In genomic region chr11:102070426-102070825, GRCm38 (mm10) we compare ENCODE assay signal across 13 mouse cellular contexts. TPM values are rescaled to one million over a fixed set of nuclear protein-coding genes. Genes with fewer than 3 reads are reported as not detected.
A peak's percentile ranks its signal among the peaks of the same experiment; 100 is the strongest.
DNase-seq lines count a peak whose midpoint lies in the region; ATAC-seq and TF ChIP-seq lines count a peak whose summit lies in the region.
"Had no signal": no experiment of that assay in that cellular context is flagged by ENCODE, and none has a peak within 500 bp of the region (broad histone marks: within the 10 kb centered on the region; RNA-seq: fewer than 3 reads in every experiment).

No protein-coding gene starts in this region.

- peaks cover 11% of the 10 kb centered on the region for H3K4me1 ChIP-seq in heart, embryonic 13.5 days
- peaks cover 14% of the 10 kb centered on the region for H3K4me1 ChIP-seq in midbrain, embryonic 13.5 days (replicated peaks)
- peaks cover 5% of the 10 kb centered on the region for H3K4me1 ChIP-seq in midbrain, embryonic 11.5 days (ENCODE audit: control insufficient read depth, insufficient read depth, low read length)
- H3K4me1 ChIP-seq in hindbrain, postnatal 0 days (ENCODE audit: insufficient read depth, low read length), result no peaks in the 10 kb centered on the region

- no peak for DNase-seq in heart, adult 9 months (ENCODE audit: low spot score in 2 of 2)
- no peak for DNase-seq in midbrain, embryonic 11.5 days (ENCODE audit: low spot score, missing footprints)
- peak; percentile 16 for DNase-seq in hindbrain, postnatal 0 days (ENCODE audit: low spot score)
- DNase-seq in right cerebral cortex, postnatal 10 days (ENCODE audit: low spot score in 2 of 2), result no peak
- DNase-seq in kidney, postnatal 25 days, result no peak
- DNase-seq: cerebellum, adult 18-20 months; lung, postnatal 10 days had no signal

- no peak overlapping the region for H3K27ac ChIP-seq in heart, embryonic 13.5 days (replicated peaks)
- H3K27ac ChIP-seq in midbrain, embryonic 13.5 days, result no peak overlapping the region
- H3K27ac ChIP-seq in midbrain, embryonic 11.5 days (ENCODE audit: low read depth, low read length), result no peak overlapping the region
- H3K27ac ChIP-seq in hindbrain, postnatal 0 days, result no peak overlapping the region

- no peaks in the 10 kb centered on the region for H3K27me3 ChIP-seq in heart, embryonic 13.5 days (replicated peaks)
- no peaks in the 10 kb centered on the region for H3K27me3 ChIP-seq in midbrain, embryonic 13.5 days
- no peaks in the 10 kb centered on the region for H3K27me3 ChIP-seq in midbrain, embryonic 11.5 days (ENCODE audit: control insufficient read depth, insufficient read depth, low read length)
- no peaks in the 10 kb centered on the region for H3K27me3 ChIP-seq in hindbrain, postnatal 0 days (ENCODE audit: insufficient read depth, low read length)

- H3K9me3 ChIP-seq in heart, embryonic 13.5 days, result no peaks in the 10 kb centered on the region
- no peaks in the 10 kb centered on the region for H3K9me3 ChIP-seq in midbrain, embryonic 13.5 days
- no peaks in the 10 kb centered on the region for H3K9me3 ChIP-seq in midbrain, embryonic 11.5 days (ENCODE audit: control insufficient read depth, low read length)
- H3K9me3 ChIP-seq in hindbrain, postnatal 0 days (ENCODE audit: low read length), result no peaks in the 10 kb centered on the region

- peaks cover 15% of the 10 kb centered on the region; the same call in 1 of the 2 replicates for H3K36me3 ChIP-seq in heart, embryonic 13.5 days
- peaks cover 15% of the 10 kb centered on the region for H3K36me3 ChIP-seq in midbrain, embryonic 13.5 days
- no peaks in the 10 kb centered on the region for H3K36me3 ChIP-seq in midbrain, embryonic 11.5 days (ENCODE audit: control insufficient read depth, insufficient read depth, low read length)
- H3K36me3 ChIP-seq in hindbrain, postnatal 0 days (ENCODE audit: insufficient read depth, low read length), result no peaks in the 10 kb centered on the region

- no peak for ATAC-seq in heart, embryonic 13.5 days (ENCODE audit: extremely low read depth, insufficient number of reproducible peaks, low FRiP score, low TSS enrichment)
- no peak for ATAC-seq in midbrain, embryonic 13.5 days
- ATAC-seq in midbrain, embryonic 11.5 days (ENCODE audit: low FRiP score), result no peak
- no peak for ATAC-seq in hindbrain, postnatal 0 days
- no peak for ATAC-seq in frontal cortex, adult (ENCODE audit: low TSS enrichment)

- TF ChIP-seq CTCF in hindbrain, postnatal 0 days (IDR thresholded peaks at IDR 0.05; ENCODE audit: low read depth), result no peak

- H3K4me3 ChIP-seq in heart, embryonic 13.5 days, result peak overlapping the region; percentile 20; the same call in 1 of the 2 replicates
- H3K4me3 ChIP-seq in midbrain, embryonic 13.5 days (replicated peaks), result no peak overlapping the region
- no peak overlapping the region for H3K4me3 ChIP-seq in midbrain, embryonic 11.5 days (ENCODE audit: low read depth, low read length)
- H3K4me3 ChIP-seq in hindbrain, postnatal 0 days (ENCODE audit: low read length), result no peak overlapping the region

- WGBS in heart, embryonic 13.5 days, result 4% methylated on average over 13 of the region's 13 CpGs
- WGBS in midbrain, embryonic 13.5 days, result 3% methylated on average over 13 of the region's 13 CpGs
- 1% methylated on average over 13 of the region's 13 CpGs for WGBS in midbrain, embryonic 11.5 days
- 7% methylated on average over 13 of the region's 13 CpGs for WGBS in hindbrain, postnatal 0 days

- H3K4me2 ChIP-seq in heart, embryonic 13.5 days, result peak overlapping the region; percentile 64
- H3K4me2 ChIP-seq in midbrain, embryonic 13.5 days (replicated peaks), result 0 out of 2 replicates have a peak overlapping the region, but pooled peaks have one; percentile 7
- H3K4me2 ChIP-seq in midbrain, embryonic 11.5 days, result no peak overlapping the region; the same call in 1 of the 2 replicates
- H3K4me2 ChIP-seq in hindbrain, postnatal 0 days (ENCODE audit: low read depth, low read length), result peak overlapping the region; percentile 11; the same call in 1 of the 2 replicates

- peak overlapping the region; percentile 42 for H3K9ac ChIP-seq in heart, embryonic 13.5 days
- H3K9ac ChIP-seq in midbrain, embryonic 13.5 days (replicated peaks), result 0 out of 2 replicates have a peak overlapping the region, but pooled peaks have one; percentile 7
- H3K9ac ChIP-seq in midbrain, embryonic 11.5 days (ENCODE audit: low read length), result no peak overlapping the region
- H3K9ac ChIP-seq in hindbrain, postnatal 0 days (replicated peaks; ENCODE audit: low read length), result no peak overlapping the region

RNA-seq across cellular contexts. Expression of gene Mpp2, which starts 17.9 kb away (rescaled TPM):
- 10.6 and 11.0 TPM in 2 replicates for polyA plus RNA-seq in heart, embryonic 13.5 days (2015; fragmentation: Nextera tagmentation; extraction: Ambion mirVana)
- 24.5 and 26.7 TPM in 2 replicates for polyA plus RNA-seq in midbrain, embryonic 13.5 days (2015; fragmentation: Nextera tagmentation; extraction: Ambion mirVana)
- 9.4 and 10.8 TPM in 2 replicates for polyA plus RNA-seq in midbrain, embryonic 11.5 days (2014; fragmentation: Nextera tagmentation; extraction: Ambion mirVana)
- 49.0 and 49.9 TPM in 2 replicates for total RNA-seq in hindbrain, postnatal 0 days (2014; rRNA removed)
- polyA plus RNA-seq in hindbrain, postnatal 0 days (2015; fragmentation: Nextera tagmentation; extraction: Ambion mirVana), result 25.5 and 26.0 TPM in 2 replicates
- total RNA-seq: neutrophil, adult 5-6 weeks had no signal

RNA-seq across cellular contexts. Expression of gene Cd300lg, which starts 29.1 kb away (rescaled TPM):
- polyA plus RNA-seq in heart, embryonic 13.5 days (2015; fragmentation: Nextera tagmentation; extraction: Ambion mirVana), result 2.7 and 2.9 TPM in 2 replicates
- polyA plus RNA-seq in midbrain, embryonic 13.5 days (2015; fragmentation: Nextera tagmentation; extraction: Ambion mirVana), result 0.32 and 0.40 TPM in 2 replicates
- polyA plus RNA-seq in midbrain, embryonic 11.5 days (2014; fragmentation: Nextera tagmentation; extraction: Ambion mirVana), result 0.11 and 0.19 TPM in 2 replicates
- 0.05 and 0.29 TPM in 2 replicates for total RNA-seq in hindbrain, postnatal 0 days (2014; rRNA removed)
- 0.19 and 0.40 TPM in 2 replicates for polyA plus RNA-seq in hindbrain, postnatal 0 days (2015; fragmentation: Nextera tagmentation; extraction: Ambion mirVana)
- total RNA-seq: layer of hippocampus, adult 8-10 months had no signal

RNA-seq across cellular contexts. Expression of gene Ppy, which starts 30.7 kb away (rescaled TPM):
- not detected in 2 replicates for polyA plus RNA-seq in heart, embryonic 13.5 days (2015; fragmentation: Nextera tagmentation; extraction: Ambion mirVana)
- not detected in 2 replicates for polyA plus RNA-seq in midbrain, embryonic 13.5 days (2015; fragmentation: Nextera tagmentation; extraction: Ambion mirVana)
- not detected in 2 replicates for polyA plus RNA-seq in midbrain, embryonic 11.5 days (2014; fragmentation: Nextera tagmentation; extraction: Ambion mirVana)
- not detected in 2 replicates for total RNA-seq in hindbrain, postnatal 0 days (2014; rRNA removed)
- not detected in 2 replicates for polyA plus RNA-seq in hindbrain, postnatal 0 days (2015; fragmentation: Nextera tagmentation; extraction: Ambion mirVana)
- total RNA-seq: gastrocnemius, adult 18-20 months; layer of hippocampus, adult 8-10 months; neutrophil, adult 5-6 weeks had no signal

RNA-seq across cellular contexts. Expression of gene Pyy, which starts 37.2 kb away (rescaled TPM):
- polyA plus RNA-seq in heart, embryonic 13.5 days (2015; fragmentation: Nextera tagmentation; extraction: Ambion mirVana), result 1.2 TPM in 1 of 2 replicates, not detected in the other
- not detected in 2 replicates for polyA plus RNA-seq in midbrain, embryonic 13.5 days (2015; fragmentation: Nextera tagmentation; extraction: Ambion mirVana)
- 0.44 TPM in 1 of 2 replicates, not detected in the other for polyA plus RNA-seq in midbrain, embryonic 11.5 days (2014; fragmentation: Nextera tagmentation; extraction: Ambion mirVana)
- total RNA-seq in hindbrain, postnatal 0 days (2014; rRNA removed), result 25.8 and 42.9 TPM in 2 replicates
- 5.7 and 9.5 TPM in 2 replicates for polyA plus RNA-seq in hindbrain, postnatal 0 days (2015; fragmentation: Nextera tagmentation; extraction: Ambion mirVana)
- total RNA-seq: gastrocnemius, adult 18-20 months; layer of hippocampus, adult 8-10 months; neutrophil, adult 5-6 weeks had no signal

RNA-seq across cellular contexts. Expression of gene Mpp3, which starts 42.2 kb away (rescaled TPM):
- polyA plus RNA-seq in heart, embryonic 13.5 days (2015; fragmentation: Nextera tagmentation; extraction: Ambion mirVana), result 2.9 and 3.8 TPM in 2 replicates
- polyA plus RNA-seq in midbrain, embryonic 13.5 days (2015; fragmentation: Nextera tagmentation; extraction: Ambion mirVana), result 45.3 and 46.4 TPM in 2 replicates
- polyA plus RNA-seq in midbrain, embryonic 11.5 days (2014; fragmentation: Nextera tagmentation; extraction: Ambion mirVana), result 14.4 and 15.5 TPM in 2 replicates
- total RNA-seq in hindbrain, postnatal 0 days (2014; rRNA removed), result 73.5 and 81.3 TPM in 2 replicates
- polyA plus RNA-seq in hindbrain, postnatal 0 days (2015; fragmentation: Nextera tagmentation; extraction: Ambion mirVana), result 53.8 and 54.1 TPM in 2 replicates
- total RNA-seq: neutrophil, adult 5-6 weeks had no signal

Comparison
In these comparisons a context has a peak if more than half of its experiments do, and no peak if none do; other contexts are left out.
1. H3K9ac ChIP-seq: peak in heart, embryonic 13.5 days (single experiment) and midbrain, embryonic 13.5 days (single experiment); none in midbrain, embryonic 11.5 days (single experiment) and hindbrain, postnatal 0 days (single experiment).